Comparison of ENCODE assay signal across 8 mouse cellular contexts in genomic region chr15:93274679-93275583, GRCm38 (mm10). TPM values are rescaled to one million over a fixed set of nuclear protein-coding genes. Genes with fewer than 3 reads are reported as not detected.
A peak's percentile ranks its signal among the peaks of the same experiment; 100 is the strongest.
DNase-seq lines count a peak whose midpoint lies in the region; ATAC-seq lines count a peak whose summit lies in the region.

Gene Gxylt1, minus strand, starts transcription at chr15:93275179.

- H3K9ac ChIP-seq in intestine, embryonic 14.5 days (ENCODE audit: low read length) = peak within 1 kb of the TSS; percentile 77

- WGBS in intestine, embryonic 14.5 days = 1% methylated on average over 73 of the region's 93 CpGs

- intact Hi-C loops in left cerebral cortex, postnatal 14 days (cut with DNase I) = loop anchor here (5.0 kb wide), 2 partner anchors 62 to 122 kb away; partner anchors contain the start of genes Pphln1, Yaf2 and Zcrb1

- H3K4me1 ChIP-seq in intestine, embryonic 14.5 days (replicated peaks; ENCODE audit: control insufficient read depth, insufficient read depth, low read length) = peaks cover 27% of the 10 kb centered on the region

- peak within 1 kb of the TSS; percentile 95 for H3K4me2 ChIP-seq in intestine, embryonic 14.5 days (ENCODE audit: low read length)

- ATAC-seq in intestine, embryonic 14.5 days (replicated peaks; ENCODE audit: low FRiP score, low TSS enrichment, low read depth) = peak; percentile 98

- peaks cover 5% of the 10 kb centered on the region; the same call in 1 of the 2 replicates for H3K36me3 ChIP-seq in intestine, embryonic 14.5 days (ENCODE audit: control insufficient read depth, insufficient read depth, low read length)

- peak within 1 kb of the TSS; percentile 87 for H3K27ac ChIP-seq in intestine, embryonic 14.5 days (ENCODE audit: low read depth)

- H3K9me3 ChIP-seq in intestine, embryonic 14.5 days (ENCODE audit: control insufficient read depth, low read length) = no peaks in the 10 kb centered on the region

- peak within 1 kb of the TSS; percentile 67 for H3K4me3 ChIP-seq in intestine, embryonic 14.5 days (ENCODE audit: low read depth, low read length)

- no peaks in the 10 kb centered on the region for H3K27me3 ChIP-seq in intestine, embryonic 14.5 days (replicated peaks; ENCODE audit: control insufficient read depth, insufficient read depth, low read length)

- peak; percentile 100 for DNase-seq in adrenal gland, adult 18-20 months (ENCODE audit: low spot score in 2 of 2)
- peak; percentile 97 for DNase-seq in embryo, embryonic 11 days
- DNase-seq in gastrocnemius, postnatal 25 days = peak; percentile 100
- DNase-seq in intestine, embryonic 14.5 days (ENCODE audit: low spot score) = peak; percentile 100
- DNase-seq in left cerebral cortex, postnatal 14 days (ENCODE audit: low spot score in 2 of 2) = peak; percentile 98
- peak; percentile 97 for DNase-seq in mesoderm, embryonic 11.5 days (ENCODE audit: low read depth, low spot score)
- peak; percentile 98 to 99 for DNase-seq in right cerebral cortex, postnatal 36 days (ENCODE audit: low spot score in 2 of 2)
- peak; percentile 100 for DNase-seq in yolk sac, embryonic 10.5 days (ENCODE audit: low spot score)

RNA-seq across cellular contexts. Expression of gene Gxylt1, which starts in this region (rescaled TPM):
- 10 to 100 TPM; 32.2 to 36.6 TPM for total RNA-seq in adrenal gland, adult 18-20 months (2021)
- 1 to 10 TPM; 5.0 to 5.4 TPM for total RNA-seq in gastrocnemius, postnatal 25 days (2021)
- 14.2 and 14.5 TPM in 2 replicates for polyA plus RNA-seq in intestine, embryonic 14.5 days (2014; fragmentation: Nextera tagmentation; extraction: Ambion mirVana)
- total RNA-seq in left cerebral cortex, postnatal 14 days (2021) = 10 to 100 TPM in 1 of 2 experiments, 1 to 10 TPM in 1; 8.9 to 10.1 TPM

Comparison
In these comparisons a context has a peak if more than half of its experiments do, and no peak if none do; other contexts are left out.
1. Peak in every context shown above with its lines: DNase-seq, ATAC-seq, H3K4me3 ChIP-seq and H3K27ac ChIP-seq.